Mouse (Mus musculus) olfactory bulb, adult 2 months (tissue): ENCODE measurements around the gene Pip5kl1.

Source experiments
- CTCF ChIP-seq: fragments of 200-500 bp; IDR thresholded peaks from 2 replicates; pipeline ENCODE4 v1.5.1; 2012; ENCODE audit warnings: low read depth, mild to moderate bottlenecking, low read length, moderate library complexity; ENCODE audit not compliant: insufficient read depth
- POLR2A ChIP-seq: fragments of 200-500 bp; IDR thresholded peaks from 2 replicates; pipeline ENCODE4 v1.6.1; 2012; ENCODE audit warnings: mild to moderate bottlenecking, low read depth, low read length, moderate library complexity; ENCODE audit not compliant: insufficient read depth

DNA sequence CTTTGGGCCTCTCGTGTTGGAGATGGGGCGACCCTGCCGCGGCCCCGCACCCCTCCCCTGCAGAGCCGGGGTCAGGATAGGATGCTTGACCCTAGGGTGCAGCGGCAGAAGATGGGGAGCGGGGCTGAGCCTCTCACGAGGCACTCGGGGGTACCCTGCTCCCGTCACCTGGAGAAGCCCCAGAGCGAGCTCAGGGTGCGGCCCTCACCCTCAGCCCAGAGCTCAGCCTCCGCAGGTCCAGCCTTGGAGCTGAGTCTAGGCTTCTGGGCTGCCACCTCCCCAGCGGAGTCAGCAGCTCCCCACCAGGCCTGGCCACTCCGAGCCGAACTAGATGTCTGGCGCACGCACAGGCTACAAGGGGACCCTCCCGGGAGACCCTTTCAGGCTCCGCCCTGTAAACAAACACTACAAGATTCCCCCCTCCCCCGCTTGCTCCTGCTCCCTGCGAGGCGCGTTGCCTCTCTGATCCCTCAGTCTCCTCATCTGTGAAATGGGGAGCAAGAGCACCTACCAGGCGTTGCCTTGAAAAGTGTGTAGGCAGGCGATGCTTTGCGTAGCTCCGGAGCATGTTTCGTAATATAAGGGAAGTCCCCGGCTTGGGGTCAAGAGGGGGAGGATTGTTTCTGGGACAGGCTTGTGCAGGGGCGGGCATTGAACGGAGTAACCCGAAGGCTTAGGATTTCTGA, 32.8 kb downstream of the Pip5kl1 start:
- peak; percentile 28; the same call in 1 of the 2 replicates for TF ChIP-seq CTCF
- TF ChIP-seq POLR2A = no peak
